In the genomic region with DNA sequence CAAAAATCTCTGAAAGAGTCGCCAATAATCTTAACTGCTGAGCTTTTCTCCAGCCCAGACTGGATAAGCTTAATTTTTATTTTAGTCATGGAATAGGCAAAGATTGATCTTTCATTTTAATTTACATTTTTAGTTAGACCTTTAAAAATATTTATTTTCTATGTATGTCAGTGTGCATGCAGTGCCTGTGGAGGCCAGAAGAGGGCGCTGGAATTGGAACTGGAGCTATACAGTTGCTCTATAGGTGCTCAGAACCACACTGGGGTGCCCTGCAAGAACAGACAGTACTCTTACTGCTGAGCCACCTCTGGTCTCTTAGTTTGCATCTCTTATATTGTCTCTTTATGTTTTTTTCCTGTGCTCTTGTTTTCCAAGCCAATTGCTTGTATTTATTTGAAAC, we compare ENCODE assay signal across 9 mouse cellular contexts. TPM values are rescaled to one million over a fixed set of nuclear protein-coding genes. Genes with fewer than 3 reads are reported as not detected.
DNase-seq lines count a peak whose midpoint lies in the region; ATAC-seq and TF ChIP-seq lines count a peak whose summit lies in the region.
"Had no signal": no experiment of that assay in that cellular context is flagged by ENCODE, and none has a peak within 500 bp of the region (broad histone marks: within the 10 kb centered on the region; RNA-seq: fewer than 3 reads in every experiment).

No protein-coding gene starts in this region.

- WGBS in kidney, embryonic 15.5 days: 30% methylated on average over 2 of the region's 2 CpGs
- 39% methylated on average over 2 of the region's 2 CpGs for WGBS in bone marrow, adult 2 months
- 32% methylated on average over 2 of the region's 2 CpGs for WGBS in forebrain, embryonic 11.5 days

- no peak overlapping the region for H3K4me3 ChIP-seq in kidney, embryonic 15.5 days (replicated peaks)
- no peak overlapping the region for H3K4me3 ChIP-seq in bone marrow, adult 2 months (replicated peaks; ENCODE audit: control insufficient read depth, low read depth, low read length)
- H3K4me3 ChIP-seq in forebrain, embryonic 11.5 days (ENCODE audit: low read depth, low read length): no peak overlapping the region
- H3K4me3 ChIP-seq: megakaryocyte, embryonic 14.5 days had no signal

- DNase-seq in kidney, postnatal 4 days: peak; percentile 69 to 70
- DNase-seq in ES-CJ7 (ENCODE audit: low read depth, low spot score): peak; percentile 64
- DNase-seq in lung, postnatal 10 days: peak; percentile 34
- no peak for DNase-seq in forebrain, embryonic 11.5 days (ENCODE audit: low spot score)

- H3K27ac ChIP-seq in kidney, embryonic 15.5 days: no peak overlapping the region
- no peak overlapping the region for H3K27ac ChIP-seq in bone marrow, adult 2 months (ENCODE audit: control insufficient read depth, insufficient read depth, low read depth, low read length, poor library complexity)
- no peak overlapping the region for H3K27ac ChIP-seq in forebrain, embryonic 11.5 days (ENCODE audit: low read depth, low read length)

- H3K9ac ChIP-seq in kidney, embryonic 15.5 days: no peak overlapping the region
- H3K9ac ChIP-seq in forebrain, embryonic 11.5 days (ENCODE audit: low read length): no peak overlapping the region

- peak; percentile 70 for TF ChIP-seq CTCF in bone marrow, adult 2 months (IDR thresholded peaks at IDR 0.05; ENCODE audit: control insufficient read depth, insufficient read depth, low read length)

- H3K4me2 ChIP-seq in kidney, embryonic 15.5 days: no peak overlapping the region
- H3K4me2 ChIP-seq in forebrain, embryonic 11.5 days (ENCODE audit: low read depth, low read length, severe bottlenecking): no peak overlapping the region

- ATAC-seq in kidney, embryonic 15.5 days (replicated peaks; ENCODE audit: low FRiP score): no peak
- no peak for ATAC-seq in activated CD4-positive, CD25-positive, alpha-beta regulatory T cell, adult 4 months
- no peak for ATAC-seq in forebrain, embryonic 11.5 days (replicated peaks; ENCODE audit: low FRiP score)

- TF ChIP-seq POLR2A in bone marrow, adult 2 months (IDR thresholded peaks at IDR 0.05; ENCODE audit: borderline replicate concordance, control insufficient read depth, low read depth, low read length): no peak

- peaks cover 89% of the 10 kb centered on the region for H3K36me3 ChIP-seq in kidney, embryonic 15.5 days
- H3K36me3 ChIP-seq in forebrain, embryonic 11.5 days (ENCODE audit: control insufficient read depth, insufficient read depth, low read length): peaks cover 6% of the 10 kb centered on the region; the same call in 1 of the 2 replicates

- no peaks in the 10 kb centered on the region for H3K9me3 ChIP-seq in kidney, embryonic 15.5 days (replicated peaks)
- H3K9me3 ChIP-seq in forebrain, embryonic 11.5 days (ENCODE audit: control insufficient read depth, low read length): no peaks in the 10 kb centered on the region
- H3K9me3 ChIP-seq: megakaryocyte, embryonic 14.5 days had no signal

- H3K27me3 ChIP-seq in kidney, embryonic 15.5 days: no peaks in the 10 kb centered on the region
- no peaks in the 10 kb centered on the region for H3K27me3 ChIP-seq in forebrain, embryonic 11.5 days (ENCODE audit: control insufficient read depth, insufficient read depth, low read length)
- H3K27me3 ChIP-seq: megakaryocyte, embryonic 14.5 days had no signal

- H3K4me1 ChIP-seq in kidney, embryonic 15.5 days: no peaks in the 10 kb centered on the region
- no peaks in the 10 kb centered on the region for H3K4me1 ChIP-seq in bone marrow, adult 2 months (ENCODE audit: control insufficient read depth, insufficient read depth, low read length)
- H3K4me1 ChIP-seq in forebrain, embryonic 11.5 days (replicated peaks; ENCODE audit: control insufficient read depth, insufficient read depth, low read length): no peaks in the 10 kb centered on the region

RNA-seq across cellular contexts. Expression of gene Calhm2, which starts 15.3 kb away (rescaled TPM):
- 5.7 and 7.2 TPM in 2 replicates for polyA plus RNA-seq in kidney, embryonic 15.5 days (2015; fragmentation: Nextera tagmentation; extraction: Ambion mirVana)
- polyA plus RNA-seq in bone marrow, adult 2 months (2011; ENCODE audit: insufficient read depth, insufficient read length, low replicate concordance, missing spikeins): 5.1 and 8.4 TPM in 2 replicates
- polyA plus RNA-seq in activated CD4-positive, CD25-positive, alpha-beta regulatory T cell, adult 4 months (2017; shearing (Covaris generic)): 10 to 100 TPM in 1 of 2 experiments, 1 to 10 TPM in 1; 7.6 to 14.4 TPM
- polyA plus RNA-seq in forebrain, embryonic 11.5 days (2014; fragmentation: Nextera tagmentation; extraction: Ambion mirVana): 0.71 and 0.95 TPM in 2 replicates

RNA-seq across cellular contexts. Expression of gene Calhm1, which starts 21.3 kb away (rescaled TPM):
- polyA plus RNA-seq in kidney, embryonic 15.5 days (2015; fragmentation: Nextera tagmentation; extraction: Ambion mirVana): not detected in 2 replicates
- polyA plus RNA-seq in bone marrow, adult 2 months (2011; ENCODE audit: insufficient read depth, insufficient read length, low replicate concordance, missing spikeins): not detected in 2 replicates
- polyA plus RNA-seq in activated CD4-positive, CD25-positive, alpha-beta regulatory T cell, adult 4 months (2017; shearing (Covaris generic)): not detected
- not detected in 2 replicates for polyA plus RNA-seq in forebrain, embryonic 11.5 days (2014; fragmentation: Nextera tagmentation; extraction: Ambion mirVana)
- polyA plus RNA-seq: gonadal fat pad, adult 2 months had no signal

RNA-seq across cellular contexts. Expression of gene Pdcd11, which starts 32.2 kb away (rescaled TPM):
- polyA plus RNA-seq in kidney, embryonic 15.5 days (2015; fragmentation: Nextera tagmentation; extraction: Ambion mirVana): 10.0 and 10.5 TPM in 2 replicates
- polyA plus RNA-seq in bone marrow, adult 2 months (2011; ENCODE audit: insufficient read depth, insufficient read length, low replicate concordance, missing spikeins): 13.1 and 17.6 TPM in 2 replicates
- polyA plus RNA-seq in activated CD4-positive, CD25-positive, alpha-beta regulatory T cell, adult 4 months (2017; shearing (Covaris generic)): 1 to 10 TPM; 6.5 to 7.7 TPM
- 13.0 and 13.8 TPM in 2 replicates for polyA plus RNA-seq in forebrain, embryonic 11.5 days (2014; fragmentation: Nextera tagmentation; extraction: Ambion mirVana)

RNA-seq across cellular contexts. Expression of gene Usmg5, which starts 32.4 kb away (rescaled TPM):
- 1,312 and 1,558 TPM in 2 replicates for polyA plus RNA-seq in kidney, embryonic 15.5 days (2015; fragmentation: Nextera tagmentation; extraction: Ambion mirVana)
- polyA plus RNA-seq in bone marrow, adult 2 months (2011; ENCODE audit: insufficient read depth, insufficient read length, low replicate concordance, missing spikeins): 225 and 341 TPM in 2 replicates
- 100 to 1,000 TPM; 278 to 349 TPM for polyA plus RNA-seq in activated CD4-positive, CD25-positive, alpha-beta regulatory T cell, adult 4 months (2017; shearing (Covaris generic))
- 944 and 1,025 TPM in 2 replicates for polyA plus RNA-seq in forebrain, embryonic 11.5 days (2014; fragmentation: Nextera tagmentation; extraction: Ambion mirVana)

RNA-seq across cellular contexts. Expression of gene Calhm3, which starts 34.8 kb away (rescaled TPM):
- polyA plus RNA-seq in kidney, embryonic 15.5 days (2015; fragmentation: Nextera tagmentation; extraction: Ambion mirVana): not detected in 2 replicates
- polyA plus RNA-seq in bone marrow, adult 2 months (2011; ENCODE audit: insufficient read depth, insufficient read length, low replicate concordance, missing spikeins): not detected in 2 replicates
- not detected for polyA plus RNA-seq in activated CD4-positive, CD25-positive, alpha-beta regulatory T cell, adult 4 months (2017; shearing (Covaris generic))
- not detected in 2 replicates for polyA plus RNA-seq in forebrain, embryonic 11.5 days (2014; fragmentation: Nextera tagmentation; extraction: Ambion mirVana)
- polyA plus RNA-seq: gonadal fat pad, adult 2 months had no signal
